Mouse (Mus musculus) liver, adult 2 months (tissue): ENCODE measurements at regions not wholly inside any gene's neighbourhood (a gene's known extent, or its start where the extent isn't known, plus 50 kb on each side); places are given as distances from the start of the nearest gene placed in this dataset.

Source experiments
- CTCF ChIP-seq: fragments of 200-500 bp; IDR thresholded peaks from 2 replicates; pipeline ENCODE4 v1.5.1; 2011; ENCODE audit warnings: low read depth, low read length, control low read depth
- POLR2A ChIP-seq: fragments of 200-500 bp; IDR thresholded peaks from 2 replicates; pipeline ENCODE4 v1.6.1; 2011; ENCODE audit warnings: low read length, control low read depth; ENCODE audit not compliant: insufficient read depth; ENCODE audit errors: extremely low read depth

GRCm38 (mm10) chr8:113405158-113405557 lies 230.2 kb upstream of the Mon1b start:
- TF ChIP-seq POLR2A (no peak), CTCF (no peak)
